Mouse (Mus musculus) T-helper 2 cell (primary cell): ENCODE results near the gene Cpb1.

Source experiments
- in situ Hi-C: fragments of 300-600 bp; cut with MboI, MseI; formaldehyde crosslinking; loops from one replicate; pipeline ENCODE4 v1.15.1; 2025; ENCODE audit warnings: high pct_unique_total_duplicates

Gene Cpb1

DNA sequence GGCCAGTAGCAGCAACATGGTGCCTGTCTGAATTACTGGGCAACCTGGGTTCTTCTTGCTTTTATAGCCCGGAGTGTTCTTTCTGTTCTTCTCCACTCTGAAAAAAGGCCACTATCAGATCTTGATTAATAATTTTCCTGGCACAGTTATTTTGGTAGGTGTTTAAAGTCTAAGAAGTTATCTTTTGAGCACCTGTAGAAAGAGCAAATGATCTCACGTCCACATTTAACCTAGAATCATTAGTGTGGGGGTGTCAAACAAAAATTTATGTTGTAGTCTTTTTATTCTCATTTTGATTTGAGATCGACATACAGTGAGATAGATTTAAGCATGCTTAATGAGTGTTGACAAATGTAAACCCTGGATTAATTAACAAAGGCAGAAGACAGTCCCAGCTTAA lies at the start of gene Cpb1:
Gene Cpb1 (minus strand): TSS at position 101 of the 400 bp plus-strand sequence.
- in situ Hi-C loops, result no loop called here

DNA sequence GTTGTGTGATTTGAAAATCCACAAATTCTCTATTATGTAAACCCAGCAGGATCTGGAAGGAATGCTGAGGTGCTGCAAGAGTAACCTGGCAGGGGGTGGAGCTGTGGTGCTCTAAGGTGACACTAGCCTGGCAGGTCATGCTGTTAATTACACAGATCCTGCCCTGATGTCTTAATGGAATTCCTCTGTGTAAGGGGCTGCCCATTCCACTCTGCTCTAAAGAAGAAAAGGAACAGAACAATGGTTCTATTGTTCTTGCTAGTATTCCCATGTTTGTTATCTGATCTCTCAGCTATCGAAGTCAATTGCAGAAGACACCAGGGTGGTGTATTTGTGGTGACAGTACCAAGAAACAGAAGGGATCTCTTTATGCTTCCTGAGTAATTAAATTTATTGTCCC lies 41.7 kb upstream of the Cpb1 start:
- in situ Hi-C loops, result no loop called here

DNA sequence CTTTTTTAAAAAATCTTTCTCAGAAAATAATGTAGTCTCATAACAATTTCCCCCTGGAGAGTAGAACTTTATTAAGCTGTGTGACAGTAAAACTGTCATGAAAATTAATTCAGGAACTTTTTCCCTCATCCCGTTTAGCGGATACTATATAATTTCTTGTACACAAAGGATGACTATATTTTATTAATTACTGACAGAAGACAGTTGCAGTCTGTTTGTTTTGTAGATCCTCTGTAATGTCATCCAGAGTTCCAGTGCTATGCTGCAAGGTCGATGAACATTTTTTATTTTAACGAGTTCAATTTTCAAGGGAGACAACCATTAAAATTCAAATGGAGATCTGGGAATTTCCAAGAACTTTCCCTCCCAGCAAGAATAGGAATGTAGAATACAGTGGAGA lies 33.6 kb upstream of the Cpb1 start:
- in situ Hi-C loops, result no loop called here

DNA sequence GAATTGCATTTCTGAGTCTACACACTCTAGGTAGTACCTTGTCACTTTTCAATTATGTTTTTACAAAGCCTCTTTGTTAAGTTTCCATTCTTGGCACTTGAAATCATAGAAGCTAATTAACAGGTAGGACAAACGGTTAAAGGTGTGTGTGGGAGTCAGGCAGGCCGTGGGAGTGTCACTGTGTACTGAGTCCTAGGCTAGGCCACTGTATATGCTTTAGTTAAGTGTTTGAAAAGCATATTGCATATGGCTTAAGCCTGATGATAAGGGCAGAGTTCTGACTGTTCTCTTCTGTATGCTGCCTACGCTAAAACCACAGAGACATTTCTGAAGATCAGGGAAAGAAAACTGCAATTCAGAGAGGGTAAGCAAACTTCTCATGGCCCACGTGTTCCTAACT lies 31.7 kb upstream of the Cpb1 start:
- in situ Hi-C loops, result no loop called here

DNA sequence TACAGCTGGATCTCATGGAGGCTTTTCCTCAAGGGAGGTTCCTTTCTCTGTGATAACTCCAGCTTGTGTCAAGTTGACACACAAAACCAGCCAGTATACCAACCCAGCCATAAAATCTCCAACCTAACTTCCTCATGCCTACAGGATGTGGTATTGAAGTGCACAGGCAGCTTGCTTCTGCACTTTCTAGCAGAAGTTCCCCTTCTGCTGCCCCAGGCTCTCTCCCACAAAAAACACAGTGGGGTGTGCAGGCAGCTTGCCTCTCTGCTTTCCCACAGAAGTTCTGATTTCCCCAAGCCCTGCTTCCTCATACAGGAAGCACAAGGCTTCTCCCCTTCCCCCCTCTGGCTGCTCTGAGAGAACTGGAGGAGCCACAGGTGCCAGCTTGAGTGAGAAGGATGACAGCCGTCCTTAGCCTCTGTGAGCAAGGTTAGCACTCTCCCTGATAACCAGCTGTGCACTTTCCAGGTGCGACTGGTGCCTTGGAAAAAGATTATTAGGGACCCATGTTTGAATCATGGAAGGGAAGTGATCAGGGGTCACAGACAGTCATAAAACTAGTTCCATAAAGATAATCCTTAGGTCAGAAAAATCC lies 29.3 kb upstream of the Cpb1 start:
- in situ Hi-C loops, result no loop called here

DNA sequence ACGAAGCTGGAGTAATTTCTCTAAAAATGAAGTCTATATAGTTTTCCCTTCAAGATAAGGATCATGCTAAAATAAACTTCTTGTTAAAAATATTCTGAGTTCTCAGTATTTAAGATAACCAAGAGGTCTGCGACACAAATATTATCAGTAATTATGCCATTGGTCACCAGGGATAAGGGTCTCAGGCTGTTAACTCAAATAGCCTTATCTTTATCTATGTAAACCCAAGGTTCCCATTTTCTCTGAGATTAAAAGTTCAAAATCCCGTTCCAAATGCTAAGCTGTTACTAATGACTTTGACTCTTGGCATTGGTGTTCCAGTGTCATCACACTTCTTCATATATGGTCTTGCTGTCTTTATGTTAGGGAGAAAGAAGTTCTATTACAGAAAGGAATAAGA lies 20.0 kb upstream of the Cpb1 start:
- in situ Hi-C loops, result no loop called here

DNA sequence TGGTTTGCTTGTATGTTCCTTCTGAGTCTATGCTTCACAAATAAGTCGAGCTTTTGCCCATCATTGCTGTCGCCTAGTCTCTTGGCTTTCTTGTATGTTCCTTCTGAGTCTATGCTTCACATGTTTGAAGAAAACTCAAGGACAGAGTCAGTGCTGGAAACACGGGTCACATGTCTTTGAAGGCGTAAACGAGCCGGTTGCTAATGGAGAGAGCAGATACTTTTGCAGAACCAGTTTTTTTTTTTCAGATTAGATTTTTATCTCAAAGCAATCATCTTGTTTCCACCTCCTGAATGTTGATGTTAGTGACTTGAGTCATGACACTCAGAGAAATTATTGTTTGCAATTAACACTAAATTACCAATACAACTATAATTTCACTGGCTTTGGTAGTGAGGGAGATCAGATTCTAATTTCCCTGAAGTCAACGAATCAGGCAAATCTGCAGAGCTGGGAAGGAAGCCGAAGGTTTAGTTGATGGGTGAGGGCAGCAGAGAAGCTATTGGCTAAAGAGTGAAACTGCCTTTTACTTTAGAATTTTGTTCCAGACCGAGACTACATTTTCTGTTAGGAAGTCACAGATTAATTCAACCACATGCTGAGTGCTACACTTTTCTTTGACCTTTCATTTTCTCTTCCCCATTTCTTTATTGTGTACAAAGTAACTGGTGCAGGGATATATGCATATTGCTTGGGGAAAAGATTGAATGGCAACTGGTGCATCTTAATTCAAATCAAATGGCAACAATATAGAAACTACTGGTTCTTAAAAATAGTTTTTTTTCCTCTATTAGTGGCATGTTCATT lies 19.2 kb upstream of the Cpb1 start:
- in situ Hi-C loops, result no loop called here

DNA sequence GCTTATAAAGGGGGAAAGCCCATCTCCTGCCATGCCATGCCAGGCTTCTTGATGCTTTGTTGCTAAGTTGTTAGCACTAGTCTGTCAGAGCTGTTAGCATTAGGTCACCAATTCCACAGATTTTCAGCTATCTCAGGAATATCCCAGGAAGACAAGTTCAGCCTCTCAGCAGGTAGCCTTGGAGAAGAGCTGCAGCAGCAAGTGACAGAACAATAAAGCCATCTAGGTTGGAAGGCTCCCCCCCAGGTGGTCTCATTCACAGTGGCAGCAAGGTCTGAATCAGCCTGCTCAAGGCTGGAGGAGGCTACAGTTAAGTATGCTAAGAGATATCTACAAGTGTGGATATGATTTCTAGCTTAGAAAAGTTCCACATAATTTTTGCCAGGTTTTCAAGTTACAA lies 15.8 kb upstream of the Cpb1 start:
- in situ Hi-C loops, result no loop called here

DNA sequence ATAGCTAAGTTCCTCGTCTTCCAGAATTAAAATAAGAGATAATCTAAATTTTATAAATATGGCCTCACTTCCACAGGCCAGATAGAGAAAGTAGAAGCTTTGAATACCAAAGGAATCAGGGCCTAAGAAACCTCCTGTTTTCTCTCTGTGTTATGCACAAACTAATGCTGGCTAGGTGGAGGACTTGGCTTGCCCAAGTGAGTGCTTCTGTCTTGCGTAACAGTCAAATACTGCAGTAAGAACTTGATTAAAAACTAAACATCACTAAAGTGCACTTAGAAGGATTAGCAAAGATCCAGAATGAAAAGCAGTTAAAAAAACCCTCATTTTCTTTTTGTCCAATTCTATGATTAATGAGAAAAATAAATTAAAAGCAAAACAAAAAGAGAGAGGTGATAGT lies 13.2 kb upstream of the Cpb1 start:
- in situ Hi-C loops, result no loop called here

DNA sequence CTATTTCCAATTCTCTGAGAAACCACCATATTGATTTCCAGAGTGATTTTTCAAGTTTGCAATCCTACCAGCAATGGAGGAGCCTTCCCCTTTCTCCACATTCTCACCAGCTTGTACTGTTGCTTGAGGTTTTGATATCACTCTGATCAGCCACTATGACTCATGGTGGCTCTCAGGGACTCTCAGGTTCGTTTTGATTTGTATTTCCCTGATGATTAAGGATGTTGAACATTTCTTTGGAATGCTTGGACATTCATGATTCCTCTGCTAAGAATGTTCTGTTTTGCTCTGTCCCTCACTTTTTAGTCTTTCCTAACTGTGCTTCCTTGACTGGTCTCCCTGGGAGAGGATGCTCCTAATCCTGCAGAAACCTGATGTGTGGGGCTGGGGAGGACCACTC lies 6.3 kb upstream of the Cpb1 start:
- in situ Hi-C loops, result no loop called here

DNA sequence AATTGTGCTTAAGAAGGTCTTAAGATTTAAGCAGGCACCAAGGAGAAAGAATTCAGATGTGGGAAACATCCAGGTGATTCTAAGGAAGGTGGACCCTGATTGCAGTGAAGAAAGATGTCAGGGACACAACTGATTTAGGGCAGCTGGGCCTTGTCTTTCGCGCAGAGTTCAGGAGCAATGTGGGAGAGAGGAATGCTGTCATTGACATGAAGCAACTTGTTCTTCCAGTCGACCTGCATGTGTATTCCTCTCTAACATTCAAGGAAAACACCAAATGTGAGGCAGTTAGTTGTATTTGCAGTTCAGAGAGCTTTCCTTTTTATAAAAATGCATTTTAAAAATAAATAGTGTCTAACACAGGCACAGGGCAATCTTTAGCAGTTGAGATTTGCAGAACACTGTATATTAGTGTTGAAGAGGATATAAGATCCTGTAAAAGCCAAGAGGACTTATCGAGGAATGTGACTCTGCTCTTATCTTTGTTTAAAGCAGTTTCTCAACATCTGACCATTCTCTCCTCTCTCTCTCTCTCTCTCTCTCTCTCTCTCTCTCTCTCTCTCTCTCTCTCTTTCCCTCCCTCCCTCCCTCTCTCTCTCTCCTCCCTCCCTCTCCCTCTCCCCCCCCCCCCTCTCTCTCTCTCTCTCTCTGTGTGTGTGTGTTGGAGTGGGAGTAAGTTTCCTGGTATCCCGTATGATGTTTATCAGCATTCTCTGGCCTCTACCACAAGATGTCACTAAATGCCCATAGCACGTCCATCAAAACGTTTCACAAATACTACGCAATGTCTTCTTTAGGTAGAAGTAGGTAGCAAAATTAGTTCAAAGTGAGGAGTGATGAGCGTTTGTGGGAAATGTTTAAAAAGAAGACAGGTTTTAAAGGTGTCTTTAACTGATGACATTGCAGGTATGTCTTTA lies 20.7 kb downstream of the Cpb1 start:
- in situ Hi-C loops, result loop anchor here (10.0 kb wide), 1 partner anchor 250 kb away; no protein-coding TSS in a partner anchor

DNA sequence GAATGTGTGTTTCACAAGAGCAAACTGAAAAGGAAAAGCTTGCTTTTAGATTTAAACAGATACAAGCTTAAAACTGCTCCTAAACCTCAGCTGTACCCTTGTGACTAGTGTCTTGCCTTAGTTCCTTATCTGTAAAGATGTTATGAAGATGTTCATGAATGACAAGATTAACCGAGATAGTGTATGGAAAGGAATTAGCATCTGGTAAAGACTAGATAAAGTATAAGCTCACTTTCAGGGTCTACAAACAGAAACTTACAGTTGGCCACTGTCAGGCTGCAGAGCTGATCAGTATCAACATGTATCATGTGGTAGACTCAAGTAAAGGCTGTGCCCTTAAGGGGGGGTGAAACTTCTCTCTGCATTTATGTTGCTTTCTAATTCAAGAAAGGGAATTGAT lies 31.6 kb downstream of the Cpb1 start:
- in situ Hi-C loops, result no loop called here

DNA sequence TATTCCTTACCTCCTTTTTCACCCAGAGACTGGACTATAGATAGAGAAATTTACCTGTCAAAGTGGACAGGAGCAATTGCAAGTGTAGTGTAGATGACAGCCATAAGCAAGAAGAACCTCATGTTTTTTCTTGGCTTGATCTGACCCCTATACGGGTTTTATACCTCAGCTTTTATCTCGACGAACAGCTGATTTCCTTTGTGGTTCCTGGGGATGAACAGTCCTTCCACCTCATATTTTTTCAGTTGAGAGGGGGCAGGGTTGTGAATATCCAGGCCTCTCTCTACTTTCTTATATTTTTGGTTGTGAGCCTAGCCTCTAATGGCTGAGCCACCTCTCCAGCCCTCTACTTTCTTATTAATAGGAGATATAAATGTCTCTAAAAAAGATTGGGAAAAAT lies 33.5 kb downstream of the Cpb1 start, which contains the start of gene Cpa3:
Gene Cpa3 (minus strand): TSS at position 132 of the 400 bp plus-strand sequence.
- in situ Hi-C loops, result no loop called here

DNA sequence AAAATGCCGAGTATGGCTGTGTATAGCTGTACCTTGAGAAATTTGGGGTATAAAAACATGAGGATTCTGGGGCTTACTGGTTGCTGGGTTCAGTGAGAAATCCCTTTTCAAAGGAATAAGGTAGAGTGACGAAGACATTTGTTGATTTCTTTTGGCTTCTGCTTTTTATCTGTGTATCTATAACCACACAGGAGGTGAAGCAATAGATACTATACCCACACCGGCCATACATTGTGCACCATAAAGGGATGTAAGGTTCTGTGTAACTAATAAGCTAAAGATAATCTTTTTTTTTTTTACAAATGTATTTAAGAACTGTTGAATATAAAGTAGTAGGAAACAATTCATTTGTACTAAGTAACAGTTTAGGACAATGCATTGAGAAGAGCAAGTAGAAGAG lies 35.8 kb downstream of the Cpb1 start:
- in situ Hi-C loops, result no loop called here

DNA sequence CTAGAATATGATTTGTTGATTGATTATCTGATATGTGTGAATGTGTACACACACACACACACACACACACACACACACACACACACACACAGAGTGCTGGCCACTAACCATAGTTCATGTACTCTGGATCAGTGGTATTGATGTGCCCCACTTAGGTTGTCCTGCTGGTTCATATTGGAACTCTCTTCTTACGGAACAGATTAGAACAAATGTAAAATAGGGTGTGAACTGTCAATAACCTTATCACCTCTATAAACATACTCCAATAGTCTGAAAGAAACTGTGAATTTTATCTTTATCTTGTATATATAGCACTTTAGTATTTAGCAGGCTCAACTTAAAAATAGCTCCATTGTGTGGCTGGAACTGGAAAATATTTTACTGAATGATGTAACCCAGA lies 38.6 kb downstream of the Cpb1 start:
- in situ Hi-C loops, result no loop called here

DNA sequence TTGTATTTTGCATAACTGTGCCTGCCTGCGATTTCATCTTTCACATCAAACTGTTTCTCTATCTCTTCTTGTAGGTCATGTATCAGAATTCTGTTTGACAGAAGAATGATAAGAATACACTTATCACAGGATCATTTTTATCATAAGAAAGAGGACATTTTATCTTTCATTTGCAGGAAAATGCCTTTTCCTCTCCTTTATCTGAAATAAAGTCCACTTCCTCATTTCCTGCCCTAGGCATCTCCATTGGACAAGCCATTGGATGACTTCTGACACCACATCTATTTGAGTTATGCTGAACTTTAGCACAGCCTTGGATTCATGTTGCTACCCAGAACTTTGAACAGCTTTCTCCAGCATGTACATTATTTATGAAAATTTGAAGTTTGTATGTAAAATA lies 46.5 kb downstream of the Cpb1 start:
- in situ Hi-C loops, result no loop called here

DNA sequence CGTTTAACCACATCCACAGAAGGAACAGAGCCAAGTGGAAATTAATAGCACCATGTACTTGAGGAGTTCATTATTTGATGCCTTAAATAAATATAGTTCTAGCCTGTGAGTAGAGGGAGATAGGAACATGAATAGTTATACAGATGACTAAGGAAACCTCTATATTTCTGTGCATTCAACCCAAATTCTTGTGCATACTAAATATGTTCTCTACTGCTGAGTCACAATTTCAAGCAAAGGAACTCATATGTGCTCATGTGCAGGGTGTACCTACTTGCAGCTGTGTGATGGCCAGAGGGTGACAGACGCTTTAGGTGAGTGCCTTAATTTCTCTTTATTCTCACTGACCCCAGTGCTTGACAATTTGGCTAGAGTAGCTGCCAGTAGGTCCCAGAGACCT lies 50.1 kb downstream of the Cpb1 start:
- in situ Hi-C loops, result no loop called here

DNA sequence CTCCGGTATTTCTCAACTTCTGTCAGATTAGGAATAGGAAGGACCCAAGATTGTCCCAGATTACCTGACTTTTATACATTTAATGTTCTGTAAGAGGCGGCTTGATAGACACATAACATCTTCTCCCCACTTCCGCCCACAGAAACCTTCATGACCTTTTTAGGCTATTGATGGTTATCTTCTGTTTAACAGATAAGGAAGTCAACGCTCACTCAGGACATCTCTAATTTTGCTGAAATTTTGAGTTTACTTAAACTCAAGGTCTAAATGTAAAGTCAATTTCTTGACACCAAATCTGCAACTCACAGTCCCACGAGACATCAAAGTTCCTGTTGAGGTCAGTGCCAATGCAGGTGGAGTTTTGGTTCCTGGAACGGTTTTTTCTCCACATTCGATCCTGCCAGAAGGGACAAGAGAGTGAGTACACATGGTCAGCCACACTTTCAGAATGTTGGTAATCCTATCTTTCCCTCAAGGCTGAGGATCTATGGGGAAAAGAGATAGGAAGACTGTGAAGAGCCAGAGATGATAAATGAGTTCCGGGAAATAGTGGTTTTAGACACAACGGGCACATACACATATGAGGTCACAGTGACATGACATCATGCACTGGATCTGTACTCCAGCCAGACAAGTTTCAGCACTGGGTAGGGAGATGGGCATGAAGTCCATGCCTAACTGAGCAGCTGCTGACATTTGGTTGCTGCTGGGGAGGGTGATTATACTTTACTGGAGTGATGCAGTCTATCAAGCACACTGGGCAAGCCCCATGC lies 52.4 kb downstream of the Cpb1 start:
- in situ Hi-C loops, result no loop called here

DNA sequence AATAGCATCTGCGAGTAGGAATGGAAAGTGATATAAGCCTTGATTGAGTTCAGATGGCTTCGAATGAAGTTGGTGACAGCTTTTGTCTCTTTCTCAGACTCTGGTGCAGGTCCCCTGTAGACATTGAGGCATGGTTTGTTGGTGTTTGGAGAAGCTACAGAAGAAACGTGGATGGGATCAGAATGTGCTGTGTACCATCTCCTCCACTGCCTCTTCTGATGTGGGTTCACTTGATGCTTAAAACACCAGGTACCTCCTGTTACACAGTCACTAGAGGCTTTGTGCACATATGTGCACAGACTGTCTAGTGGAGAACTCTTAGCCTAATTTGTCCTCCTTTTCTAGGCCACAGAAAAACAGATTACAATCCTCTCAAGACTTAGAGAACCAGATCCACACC lies 53.4 kb downstream of the Cpb1 start:
- in situ Hi-C loops, result no loop called here

DNA sequence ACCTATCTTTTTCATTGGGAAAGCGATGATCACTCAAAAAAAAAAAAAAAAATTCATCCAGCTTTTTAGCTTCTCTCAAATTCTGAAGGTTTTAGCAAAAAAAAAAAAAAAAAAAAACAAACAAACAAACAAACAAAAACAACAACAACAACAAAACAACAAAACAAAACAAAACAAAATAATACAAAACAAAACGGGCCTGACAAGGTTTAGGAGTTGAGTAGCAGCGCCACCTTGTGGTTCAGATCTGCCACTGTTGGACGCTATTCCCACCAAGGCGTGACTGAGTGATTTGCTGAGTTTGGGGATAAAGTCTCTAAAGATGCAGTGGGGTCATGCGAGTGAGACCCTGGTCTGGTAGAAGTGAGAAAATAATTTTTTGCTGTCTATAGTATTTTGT lies 76.7 kb downstream of the Cpb1 start:
- in situ Hi-C loops, result loop anchor here (10.0 to 25.0 kb wide), 2 partner anchors 287 to 674 kb away; no protein-coding TSS in a partner anchor
